Mouse (Mus musculus) MEL (cell line): ENCODE results near the gene Lonp2. TPM values are rescaled to one million over a fixed set of nuclear protein-coding genes. Genes with fewer than 3 reads are reported as not detected.

Experiments
- DNase-seq: peaks from one replicate; pipeline ENCODE4 v3.0.0; 2011; ENCODE audit warnings: low read depth, low spot score
- H3K27ac ChIP-seq: 2 replicates; pipeline ENCODE4 v1.5.1; 2012; ENCODE audit warnings: low read depth, mild to moderate bottlenecking, control low read depth, low read length, moderate library complexity; ENCODE audit not compliant: control insufficient read depth
- H3K27me3 ChIP-seq, 2 experiments: fragments of 150-350 bp in 1 of 2; sonication (generic) in 1 of 2; 2 replicates each; pipeline ENCODE4 v1.6.1; 2012; ENCODE audit warnings: low read length in 2 of 2, mild to moderate bottlenecking in 2 of 2, improper control_type of control experiment in 1 of 2, moderate library complexity in 1 of 2; ENCODE audit not compliant: insufficient read depth in 2 of 2, control insufficient read depth in 1 of 2
- H3K36me3 ChIP-seq, 2 experiments: 2 replicates each; pipeline ENCODE4 v1.6.1; 2012 to 2014; ENCODE audit warnings: low read length in 2 of 2, improper control_type of control experiment in 1 of 2, inconsistent platforms in 1 of 2, mild to moderate bottlenecking in 1 of 2; ENCODE audit not compliant: insufficient read depth in 2 of 2, control insufficient read depth in 1 of 2
- H3K4me1 ChIP-seq, 2 experiments: fragments of 150-350 bp in 1 of 2; sonication (generic) in 1 of 2; 2 replicates each; pipeline ENCODE4 v1.6.1; 2012; ENCODE audit warnings: low read length in 2 of 2, improper control_type of control experiment in 1 of 2, mild to moderate bottlenecking in 1 of 2; ENCODE audit not compliant: insufficient read depth in 2 of 2, control insufficient read depth in 1 of 2
- H3K4me3 ChIP-seq, 2 experiments: fragments of 150-350 bp in 1 of 2; sonication (generic) in 1 of 2; 2 replicates each; pipeline ENCODE4 v1.5.1; 2012; ENCODE audit warnings: low read depth in 2 of 2, low read length in 2 of 2, mild to moderate bottlenecking in 2 of 2, moderate library complexity in 2 of 2, control low read depth in 1 of 2, improper control_type of control experiment in 1 of 2; ENCODE audit not compliant: control insufficient read depth in 1 of 2, insufficient read depth in 1 of 2
- H3K79me2 ChIP-seq: 2 replicates; pipeline ENCODE4 v1.6.1; 2012; ENCODE audit warnings: mild to moderate bottlenecking, low read length, moderate library complexity; ENCODE audit not compliant: control insufficient read depth, poor library complexity, insufficient read depth
- H3K9ac ChIP-seq: 2 replicates; pipeline ENCODE4 v1.6.1; 2012; ENCODE audit warnings: low read depth, mild to moderate bottlenecking, control low read depth, low read length, moderate library complexity; ENCODE audit not compliant: control insufficient read depth, poor library complexity, severe bottlenecking
- H3K9me3 ChIP-seq: fragments of 150-350 bp; sonication (generic); replicated peaks from 2 replicates; pipeline ENCODE4 v1.6.1; 2012; ENCODE audit warnings: mild to moderate bottlenecking, low read length, improper control_type of control experiment, moderate library complexity; ENCODE audit not compliant: insufficient read depth
- BHLHE40 ChIP-seq: IDR thresholded peaks from 2 replicates; pipeline ENCODE4 v1.6.1; 2012; ENCODE audit warnings: low read depth, mild to moderate bottlenecking, inconsistent platforms, low read length, improper control_type of control experiment, borderline replicate concordance
- CHD1 ChIP-seq: IDR thresholded peaks from 2 replicates; pipeline ENCODE4 v1.6.1; 2012; ENCODE audit warnings: low read depth, mild to moderate bottlenecking, inconsistent platforms, low read length, improper control_type of control experiment
- ELF1 ChIP-seq: IDR thresholded peaks from 2 replicates; pipeline ENCODE4 v1.6.1; 2014; ENCODE audit warnings: low read depth, mild to moderate bottlenecking, inconsistent platforms, low read length, improper control_type of control experiment, moderate library complexity
- EP300 ChIP-seq, 2 experiments: IDR thresholded peaks; 2 replicates each; pipeline ENCODE4 v1.6.1; 2011; ENCODE audit warnings: improper control_type of control experiment in 2 of 2, low read length in 2 of 2, low read depth in 1 of 2, mild to moderate bottlenecking in 1 of 2
- ETS1 ChIP-seq: IDR thresholded peaks from 2 replicates; pipeline ENCODE4 v1.6.1; 2012; ENCODE audit warnings: low read depth, mild to moderate bottlenecking, inconsistent platforms, low read length, improper control_type of control experiment, moderate library complexity
- GATA1 ChIP-seq: IDR thresholded peaks from 2 replicates; pipeline ENCODE4 v1.6.1; 2011; ENCODE audit warnings: low read depth, low read length, improper control_type of control experiment
- HCFC1 ChIP-seq: IDR thresholded peaks from 2 replicates; pipeline ENCODE4 v1.6.1; 2012; ENCODE audit warnings: low read depth, mild to moderate bottlenecking, inconsistent platforms, low read length, improper control_type of control experiment, moderate library complexity
- JUND ChIP-seq: IDR thresholded peaks from 2 replicates; pipeline ENCODE4 v1.6.1; 2011; ENCODE audit warnings: low read depth, mild to moderate bottlenecking, improper control_type of control experiment, low read length
- MYB ChIP-seq: IDR thresholded peaks from 2 replicates; pipeline ENCODE4 v1.6.1; 2011; ENCODE audit warnings: mild to moderate bottlenecking, low read depth, low read length, improper control_type of control experiment
- POLR2AphosphoS2 ChIP-seq: IDR thresholded peaks from 2 replicates; pipeline ENCODE4 v1.6.1; 2011; ENCODE audit warnings: low read length, improper control_type of control experiment
- RCOR1 ChIP-seq: IDR thresholded peaks from 2 replicates; pipeline ENCODE4 v1.6.1; 2012; ENCODE audit warnings: low read depth, mild to moderate bottlenecking, inconsistent platforms, low read length, improper control_type of control experiment
- SIN3A ChIP-seq: IDR thresholded peaks from 2 replicates; pipeline ENCODE4 v1.6.1; 2012; ENCODE audit warnings: low read length, improper control_type of control experiment, inconsistent platforms
- SMC3 ChIP-seq: IDR thresholded peaks from 2 replicates; pipeline ENCODE4 v1.6.1; 2011; ENCODE audit warnings: low read depth, low read length, improper control_type of control experiment
- TAL1 ChIP-seq: IDR thresholded peaks from 2 replicates; pipeline ENCODE4 v1.6.1; 2012; ENCODE audit warnings: mild to moderate bottlenecking, inconsistent platforms, low read length, moderate library complexity, mixed read lengths
- TBP ChIP-seq: IDR thresholded peaks from 2 replicates; pipeline ENCODE4 v1.8.0; 2011; ENCODE audit warnings: low read depth, low read length, improper control_type of control experiment
- TCF12 ChIP-seq: IDR thresholded peaks from 2 replicates; pipeline ENCODE4 v1.6.1; 2014; ENCODE audit warnings: low read depth, mild to moderate bottlenecking, inconsistent platforms, low read length, improper control_type of control experiment, moderate library complexity
- USF2 ChIP-seq, 2 experiments: IDR thresholded peaks; 2 replicates each; pipeline ENCODE4 v1.6.1; 2011 to 2012; ENCODE audit warnings: improper control_type of control experiment in 2 of 2, low read length in 2 of 2, borderline replicate concordance in 1 of 2, inconsistent platforms in 1 of 2, low read depth in 1 of 2, mild to moderate bottlenecking in 1 of 2; ENCODE audit not compliant: insufficient read depth in 1 of 2
- ZMIZ1 ChIP-seq: IDR thresholded peaks from 2 replicates; pipeline ENCODE4 v1.6.1; 2012; ENCODE audit warnings: low read depth, mild to moderate bottlenecking, inconsistent platforms, low read length, improper control_type of control experiment, moderate library complexity
- ZNF384 ChIP-seq: IDR thresholded peaks from 2 replicates; pipeline ENCODE4 v1.6.1; 2012; ENCODE audit warnings: low read depth, mild to moderate bottlenecking, inconsistent platforms, low read length, improper control_type of control experiment
- polyA plus RNA-seq, 2 experiments: library from polyadenylated mRNA; stranded (reverse) in 1 of 2; unstranded in 1 of 2; fragments of >175 nt in 1 of 2; fragments of >200 nt in 1 of 2; gene quantifications; 2 replicates each; pipeline versions ENCODE4 v1.2.1 to v1.2.4; 2012; ENCODE audit warnings: low replicate concordance in 2 of 2, low read depth in 1 of 2; ENCODE audit not compliant: insufficient read length in 2 of 2, insufficient read depth in 1 of 2, missing spikeins in 1 of 2
- total RNA-seq: library from RNA; depleted of rRNA; stranded (reverse); fragments of 300-350 nt; gene quantifications from 2 replicates; pipeline ENCODE4 v1.2.3, GENCODE M21; 2012

The Lonp2 gene
- total and polyA plus RNA-seq, 3 experiments: 26.6 to 31.2 TPM; not detected in 1

- H3K4me3 ChIP-seq: no peak overlapping the region
- peaks cover 5 to 23% of the 10 kb centered on the region in 2 experiments for H3K4me1 ChIP-seq
- peaks cover 0 to 10% of the 10 kb centered on the region in 2 experiments; a peak in 2 of 4 replicates for H3K36me3 ChIP-seq
- no peak overlapping the region for H3K27ac ChIP-seq
- DNase-seq: no peak
- no peak for TF ChIP-seq ELF1
- H3K9me3 ChIP-seq: no peaks in the 10 kb centered on the region
- no peak overlapping the region for H3K9ac ChIP-seq
- H3K79me2 ChIP-seq: no peaks in the 10 kb centered on the region
- H3K27me3 ChIP-seq: no peaks in the 10 kb centered on the region; a peak in 2 of 4 replicates
Observed at GRCm38 (mm10) chr8:86765669-86766068, 141.8 kb downstream of the Lonp2 start.

- TF ChIP-seq ZMIZ1: no peak
- no peak for TF ChIP-seq POLR2AphosphoS2
- no peak for TF ChIP-seq SMC3
- TF ChIP-seq CHD1: no peak
- TF ChIP-seq SIN3A: no peak
- no peak for TF ChIP-seq GATA1
- TF ChIP-seq ELF1: no peak
- no peak for TF ChIP-seq TCF12
- TF ChIP-seq USF2 (IDR thresholded peaks at IDR 0.05; ENCODE audit: borderline replicate concordance in 1 of 2, insufficient read depth in 1 of 2, low read depth in 1 of 2, low read length in 2 of 2): no peak
- no peak for TF ChIP-seq RCOR1
- TF ChIP-seq ZNF384: no peak
- no peak for TF ChIP-seq HCFC1
- TF ChIP-seq MYB: no peak
- no peak for TF ChIP-seq TAL1
- H3K9ac ChIP-seq: no peak overlapping the region
- no peak for DNase-seq
Observed at GRCm38 (mm10) chr8:86766548-86767211, 142.8 kb downstream of the Lonp2 start.

DNA sequence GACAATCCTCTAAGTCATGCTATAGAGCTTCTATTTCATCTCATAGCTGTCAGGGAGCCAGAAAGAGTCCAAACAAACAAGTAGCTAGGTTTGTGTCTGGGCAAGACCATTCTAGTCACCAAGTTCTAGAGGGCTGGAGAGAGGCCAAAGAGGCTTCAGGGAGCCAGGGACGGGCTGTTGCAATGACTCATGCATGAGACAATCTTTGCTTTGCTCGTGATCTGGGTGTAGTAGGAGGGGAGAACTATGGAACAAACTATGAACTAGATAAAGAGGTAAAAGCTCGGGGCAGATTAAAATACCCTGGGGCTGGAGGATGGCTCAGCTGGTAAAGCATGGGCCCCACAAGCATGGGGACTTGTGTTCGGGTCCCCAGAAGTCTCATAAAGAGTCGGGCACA, 144.7 kb downstream of the Lonp2 start:
- Histone ChIP-seq H3K27me3 (no peaks in the 10 kb centered on the region), H3K9ac (no peak overlapping the region), H3K36me3 (peaks cover 0 to 10% of the 10 kb centered on the region in 2 experiments; a peak in 2 of 4 replicates), H3K4me3 (no peak overlapping the region), H3K9me3 (no peaks in the 10 kb centered on the region), H3K27ac (peak overlapping the region; percentile 61), H3K79me2 (no peaks in the 10 kb centered on the region), H3K4me1 (peaks cover 5 to 23% of the 10 kb centered on the region in 2 experiments)
- peak; percentile 77 for TF ChIP-seq ETS1
- TF ChIP-seq EP300 (IDR thresholded peaks at IDR 0.05; ENCODE audit: low read depth in 1 of 2, low read length in 2 of 2): peak; percentile 38 to 58; a peak in 3 of 4 replicates
- TF ChIP-seq BHLHE40: peak; percentile 83
- no peak for TF ChIP-seq USF2 (IDR thresholded peaks at IDR 0.05; ENCODE audit: borderline replicate concordance in 1 of 2, insufficient read depth in 1 of 2, low read depth in 1 of 2, low read length in 2 of 2)
- TF ChIP-seq JUND: peak; percentile 69; the same call in 1 of the 2 replicates
- TF ChIP-seq TBP: peak; percentile 66; the same call in 1 of the 2 replicates
- no peak for TF ChIP-seq TCF12
- DNase-seq: peak; percentile 83

More at GRCm38 (mm10) chr8:86766548-86767211, 142.8 kb downstream of the Lonp2 start:
- Histone ChIP-seq H3K4me1 (peaks cover 5 to 23% of the 10 kb centered on the region in 2 experiments), H3K27me3 (no peaks in the 10 kb centered on the region; a peak in 2 of 4 replicates), H3K79me2 (no peaks in the 10 kb centered on the region), H3K9me3 (no peaks in the 10 kb centered on the region), H3K4me3 (no peak overlapping the region), H3K36me3 (peaks cover 0 to 10% of the 10 kb centered on the region in 2 experiments; a peak in 2 of 4 replicates), H3K27ac (no peak overlapping the region)
